Mouse (Mus musculus) lung, embryonic 14.5 days (tissue): ENCODE results near the gene Itsn1. TPM values are rescaled to one million over a fixed set of nuclear protein-coding genes. Genes with fewer than 3 reads are reported as not detected.

Experiments
- ATAC-seq: fragments of 200-750 bp; cut with Nextera tagmentation; 2 replicates; pipeline ENCODE4 v1.8.0; 2017; ENCODE audit warnings: mild to moderate bottlenecking, moderate TSS enrichment, moderate library complexity; ENCODE audit not compliant: insufficient read depth
- DNase-seq: peaks from one replicate; pipeline ENCODE4 v3.0.0-alpha.2; 2015
- H3K27ac ChIP-seq: fragments of 300-500 bp; sonication (generic); 2 replicates; pipeline ENCODE4 v1.5.1; 2014; ENCODE audit warnings: low read depth, mild to moderate bottlenecking, moderate library complexity
- H3K27me3 ChIP-seq: fragments of 300-500 bp; sonication (generic); 2 replicates; pipeline ENCODE4 v1.6.1; 2014; ENCODE audit warnings: low read length, control low read depth; ENCODE audit not compliant: insufficient read depth
- H3K36me3 ChIP-seq: fragments of 300-500 bp; sonication (generic); 2 replicates; pipeline ENCODE4 v1.6.1; 2014; ENCODE audit warnings: control low read depth; ENCODE audit not compliant: insufficient read depth
- H3K4me1 ChIP-seq: fragments of 300-500 bp; sonication (generic); 2 replicates; pipeline ENCODE4 v1.6.1; 2014; ENCODE audit warnings: antibody characterized with exemption, control low read depth; ENCODE audit not compliant: insufficient read depth
- H3K4me2 ChIP-seq: fragments of 300-500 bp; sonication (generic); 2 replicates; pipeline ENCODE4 v1.6.1; 2014; ENCODE audit warnings: mild to moderate bottlenecking
- H3K4me3 ChIP-seq: fragments of 300-500 bp; sonication (generic); 2 replicates; pipeline ENCODE4 v1.5.1; 2014; ENCODE audit warnings: low read depth, low read length
- H3K9ac ChIP-seq: fragments of 300-500 bp; sonication (generic); 2 replicates; pipeline ENCODE4 v1.6.1; 2014
- H3K9me3 ChIP-seq: fragments of 300-500 bp; sonication (generic); 2 replicates; pipeline ENCODE4 v1.6.1; 2016; ENCODE audit warnings: low read depth, low read length, control low read depth
- CTCF ChIP-seq: IDR thresholded peaks from 2 replicates; pipeline ENCODE4 v1.5.1; 2016; ENCODE audit warnings: antibody characterized with exemption, low read depth
- WGBS: fragments of 180-500 bp; shearing (Covaris S2); extraction: QIAGEN DNeasy Blood & Tissue Kit; methylation state at CpG from one replicate; pipeline ENCODE4 v1.1.7; 2014; 5-methylcytosine and 5-hydroxymethylcytosine counted together
- polyA plus RNA-seq: library from polyadenylated mRNA; unstranded; fragments of >200 nt; fragmentation: Nextera tagmentation; extraction: Ambion mirVana; gene quantifications from 2 replicates; pipeline ENCODE4 v1.2.1, GENCODE M21; 2014

Itsn1 gene
- polyA plus RNA-seq, 1 experiment from 2014 or later, result 25.4 TPM

- ATAC-seq, result no peak
- no peak overlapping the region for H3K4me2 ChIP-seq
Observed at GRCm38 (mm10) chr16:91768586-91768985, 39.5 kb downstream of the Itsn1 start.

GRCm38 (mm10) chr16:91769911-91770310 is 40.8 kb downstream of the Itsn1 start:
- Histone ChIP-seq H3K36me3 (no peaks in the 10 kb centered on the region), H3K27me3 (no peaks in the 10 kb centered on the region), H3K9ac (no peak overlapping the region), H3K4me1 (no peaks in the 10 kb centered on the region), H3K4me2 (no peak overlapping the region), H3K27ac (no peak overlapping the region), H3K9me3 (no peaks in the 10 kb centered on the region), H3K4me3 (no peak overlapping the region)
- WGBS, result 86% methylated on average over 5 of the region's 5 CpGs
- DNase-seq (no peak), ATAC-seq (no peak)
- TF ChIP-seq CTCF, result no peak

More at GRCm38 (mm10) chr16:91768586-91768985, 39.5 kb downstream of the Itsn1 start:
- 86% methylated on average over 6 of the region's 6 CpGs for WGBS
- H3K9ac ChIP-seq, result no peak overlapping the region
- no peak for TF ChIP-seq CTCF
- DNase-seq, result no peak
- H3K4me3 ChIP-seq, result no peak overlapping the region
- H3K9me3 ChIP-seq, result no peaks in the 10 kb centered on the region
- no peaks in the 10 kb centered on the region for H3K4me1 ChIP-seq
- H3K27me3 ChIP-seq, result no peaks in the 10 kb centered on the region
- H3K36me3 ChIP-seq, result no peaks in the 10 kb centered on the region
- no peak overlapping the region for H3K27ac ChIP-seq

DNA sequence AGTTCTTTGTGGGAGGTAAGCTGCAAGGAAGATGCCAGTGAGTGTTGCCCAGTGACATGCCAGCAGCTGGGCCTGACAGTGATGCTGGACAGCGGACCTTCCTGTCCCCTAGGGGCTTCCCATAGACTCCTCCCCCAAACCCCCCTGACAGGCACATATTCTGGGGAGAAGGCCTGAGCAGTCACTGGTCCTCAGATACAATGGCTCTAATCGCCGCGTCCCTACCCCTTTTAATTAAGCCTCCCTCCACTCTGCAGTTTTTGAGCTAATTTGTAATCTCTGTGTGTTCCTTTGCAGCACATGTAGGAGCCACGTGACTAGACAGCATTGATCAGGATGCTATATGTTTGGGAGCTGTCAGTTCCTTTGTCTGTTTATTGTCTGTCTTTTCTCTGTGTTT is 41.6 kb downstream of the Itsn1 start:
- H3K9me3 ChIP-seq, result no peaks in the 10 kb centered on the region
- no peaks in the 10 kb centered on the region for H3K27me3 ChIP-seq
- ATAC-seq (no peak), DNase-seq (no peak)
- no peak overlapping the region for H3K27ac ChIP-seq
- H3K4me3 ChIP-seq, result no peak overlapping the region
- H3K36me3 ChIP-seq, result no peaks in the 10 kb centered on the region
- no peak overlapping the region for H3K4me2 ChIP-seq
- no peaks in the 10 kb centered on the region for H3K4me1 ChIP-seq
- no peak overlapping the region for H3K9ac ChIP-seq
- no peak for TF ChIP-seq CTCF
- 66% methylated on average over 5 of the region's 5 CpGs for WGBS

- TF ChIP-seq CTCF, result no peak
- H3K4me3 ChIP-seq, result no peak overlapping the region
- H3K4me2 ChIP-seq, result no peak overlapping the region
- WGBS, result 78% methylated on average over 6 of the region's 6 CpGs
- H3K9ac ChIP-seq, result no peak overlapping the region
- no peak for DNase-seq
- H3K27me3 ChIP-seq, result no peaks in the 10 kb centered on the region
- no peaks in the 10 kb centered on the region for H3K36me3 ChIP-seq
- no peak overlapping the region for H3K27ac ChIP-seq
- no peaks in the 10 kb centered on the region for H3K4me1 ChIP-seq
- no peaks in the 10 kb centered on the region for H3K9me3 ChIP-seq
- ATAC-seq, result no peak
Observed at GRCm38 (mm10) chr16:91771334-91771733, 42.3 kb downstream of the Itsn1 start.

- WGBS, result 70% methylated on average over 7 of the region's 7 CpGs
- no peak overlapping the region for H3K9ac ChIP-seq
- H3K4me3 ChIP-seq, result no peak overlapping the region
- DNase-seq (no peak), ATAC-seq (no peak)
- no peaks in the 10 kb centered on the region for H3K36me3 ChIP-seq
- no peaks in the 10 kb centered on the region for H3K9me3 ChIP-seq
- H3K27me3 ChIP-seq, result no peaks in the 10 kb centered on the region
- H3K27ac ChIP-seq, result no peak overlapping the region
- no peak for TF ChIP-seq CTCF
- H3K4me2 ChIP-seq, result no peak overlapping the region
- H3K4me1 ChIP-seq, result no peaks in the 10 kb centered on the region
Observed at GRCm38 (mm10) chr16:91772586-91772985, 43.5 kb downstream of the Itsn1 start.

DNA sequence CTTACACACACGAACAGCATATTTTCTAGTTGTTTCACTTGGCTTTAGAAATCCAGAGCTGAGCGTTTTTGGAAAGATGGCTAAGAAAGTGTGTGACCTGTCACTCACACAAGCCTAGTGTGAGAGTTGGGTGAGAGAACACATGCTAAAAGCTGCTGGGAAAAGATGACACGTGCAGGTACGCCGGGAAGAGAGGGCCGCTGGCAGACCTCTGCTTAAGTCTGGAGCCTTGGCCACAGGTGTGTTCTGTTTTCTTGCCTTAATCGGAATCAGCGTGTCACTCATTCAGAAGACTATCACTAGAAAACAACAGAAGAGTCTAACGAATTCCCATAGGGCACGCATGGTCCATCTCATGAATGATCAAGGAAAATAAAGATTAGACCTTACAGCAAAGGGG is 50.5 kb downstream of the Itsn1 start:
- no peaks in the 10 kb centered on the region for H3K4me1 ChIP-seq
- H3K27ac ChIP-seq, result no peak overlapping the region
- H3K27me3 ChIP-seq, result no peaks in the 10 kb centered on the region
- H3K36me3 ChIP-seq, result 0 out of 2 replicates have a peak, but pooled peaks cover 8% of the 10 kb centered on the region
- TF ChIP-seq CTCF, result no peak
- ATAC-seq, result no peak
- no peak for DNase-seq
- 72% methylated on average over 10 of the region's 10 CpGs for WGBS
- H3K9me3 ChIP-seq, result no peaks in the 10 kb centered on the region
- no peak overlapping the region for H3K4me2 ChIP-seq
- H3K9ac ChIP-seq, result no peak overlapping the region
- no peak overlapping the region for H3K4me3 ChIP-seq

DNA sequence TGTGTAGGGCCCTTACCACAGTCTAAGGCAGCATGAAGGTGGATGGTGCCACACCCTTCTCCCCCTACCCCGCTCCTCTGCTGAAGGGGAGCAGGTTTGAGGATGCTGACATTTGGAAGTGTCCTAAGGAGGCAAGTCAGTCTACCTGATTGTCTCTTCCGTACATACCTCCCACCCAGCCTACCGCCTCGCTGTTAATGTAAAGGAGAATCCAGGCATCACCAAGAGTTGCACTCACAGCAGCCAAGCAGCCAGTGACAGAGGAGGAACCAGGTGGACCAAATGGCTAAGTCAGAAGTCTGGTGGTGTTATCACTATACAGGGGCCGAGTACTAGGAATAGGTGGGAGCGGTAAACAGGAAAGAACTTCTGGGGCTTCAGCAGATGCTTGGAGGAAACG is 51.1 kb downstream of the Itsn1 start:
- Histone ChIP-seq H3K27ac (no peak overlapping the region), H3K4me1 (no peaks in the 10 kb centered on the region), H3K9ac (no peak overlapping the region), H3K4me3 (no peak overlapping the region), H3K4me2 (no peak overlapping the region), H3K27me3 (no peaks in the 10 kb centered on the region), H3K9me3 (no peaks in the 10 kb centered on the region), H3K36me3 (0 out of 2 replicates have a peak, but pooled peaks cover 12% of the 10 kb centered on the region)
- TF ChIP-seq CTCF, result no peak
- ATAC-seq, result no peak
- WGBS, result 82% methylated on average over 7 of the region's 7 CpGs
- DNase-seq, result no peak

DNA sequence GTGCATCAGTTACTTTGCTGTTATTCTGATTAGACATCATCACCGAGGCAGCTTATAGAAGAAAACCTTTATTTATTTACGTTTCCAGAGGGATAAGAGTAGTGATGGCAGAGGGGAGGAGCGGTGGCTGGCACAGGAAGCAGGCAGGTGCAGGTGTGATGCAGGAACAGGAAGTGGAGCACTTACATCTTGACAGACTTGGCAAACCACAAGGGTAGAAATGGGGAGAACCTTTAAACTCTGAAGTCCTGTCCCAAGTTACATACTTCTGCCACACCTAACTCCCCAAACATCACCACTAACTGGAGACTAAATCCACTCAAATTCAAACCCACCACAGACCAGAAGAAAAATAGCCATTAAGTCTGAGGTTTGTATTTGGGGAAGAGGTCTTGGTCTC is 51.7 kb downstream of the Itsn1 start:
- H3K9ac ChIP-seq, result no peak overlapping the region
- WGBS, result 61% methylated on average over 3 of the region's 3 CpGs
- no peaks in the 10 kb centered on the region for H3K9me3 ChIP-seq
- no peak for ATAC-seq
- H3K27me3 ChIP-seq, result no peaks in the 10 kb centered on the region
- H3K4me3 ChIP-seq, result no peak overlapping the region
- H3K36me3 ChIP-seq, result peaks cover 15% of the 10 kb centered on the region; the same call in 1 of the 2 replicates
- DNase-seq, result no peak
- H3K4me2 ChIP-seq, result no peak overlapping the region
- no peaks in the 10 kb centered on the region for H3K4me1 ChIP-seq
- no peak overlapping the region for H3K27ac ChIP-seq
- TF ChIP-seq CTCF, result no peak
